Mouse (Mus musculus) lung, embryonic 15.5 days (tissue): ENCODE data around the gene Ldhd. TPM values are rescaled to one million over a fixed set of nuclear protein-coding genes. Genes with fewer than 3 reads are reported as not detected.

Experiments
- ATAC-seq: fragments of 200-750 bp; cut with Nextera tagmentation; 2 replicates; pipeline ENCODE4 v1.8.0; 2017; ENCODE audit warnings: moderate number of reproducible peaks, borderline replicate concordance; ENCODE audit not compliant: low FRiP score, low TSS enrichment; ENCODE audit errors: extremely low read depth
- H3K27ac ChIP-seq: fragments of 300-500 bp; sonication (generic); 2 replicates; pipeline ENCODE4 v1.5.1; 2015; ENCODE audit warnings: moderate library complexity, mild to moderate bottlenecking, inconsistent platforms
- H3K27me3 ChIP-seq: fragments of 300-500 bp; sonication (generic); 2 replicates; pipeline ENCODE4 v1.6.1; 2015; ENCODE audit warnings: inconsistent platforms
- H3K36me3 ChIP-seq: fragments of 300-500 bp; sonication (generic); 2 replicates; pipeline ENCODE4 v1.6.1; 2015; ENCODE audit warnings: inconsistent platforms
- H3K4me1 ChIP-seq: fragments of 300-500 bp; sonication (generic); 2 replicates; pipeline ENCODE4 v1.6.1; 2015; ENCODE audit warnings: inconsistent platforms
- H3K4me2 ChIP-seq: fragments of 300-500 bp; sonication (generic); 2 replicates; pipeline ENCODE4 v1.6.1; 2015; ENCODE audit warnings: inconsistent platforms, mild to moderate bottlenecking, moderate library complexity
- H3K4me3 ChIP-seq: fragments of 300-500 bp; sonication (generic); 2 replicates; pipeline ENCODE4 v1.5.1; 2015; ENCODE audit warnings: mild to moderate bottlenecking, inconsistent platforms
- H3K9ac ChIP-seq: fragments of 300-500 bp; sonication (generic); 2 replicates; pipeline ENCODE4 v1.6.1; 2015; ENCODE audit warnings: inconsistent platforms
- H3K9me3 ChIP-seq: fragments of 300-500 bp; sonication (generic); 2 replicates; pipeline ENCODE4 v1.6.1; 2016; ENCODE audit warnings: inconsistent platforms
- WGBS: fragments of 180-500 bp; shearing (Covaris S2); methylation state at CpG from one replicate; pipeline ENCODE4 v1.1.7; 2015; 5-methylcytosine and 5-hydroxymethylcytosine counted together
- polyA plus RNA-seq: library from polyadenylated mRNA; unstranded; fragments of >200 nt; fragmentation: Nextera tagmentation; extraction: Ambion mirVana; gene quantifications from 2 replicates; pipeline ENCODE4 v1.2.1, GENCODE M21; 2015

The Ldhd gene
- polyA plus RNA-seq, 1 experiment from 2014 or later: 0.54 TPM

- Histone ChIP-seq H3K9me3 (no peaks in the 10 kb centered on the region), H3K27me3 (no peaks in the 10 kb centered on the region), H3K27ac (no peak overlapping the region), H3K4me3 (no peak overlapping the region), H3K4me1 (0 out of 2 replicates have a peak, but pooled peaks cover 2% of the 10 kb centered on the region), H3K36me3 (peaks cover 10% of the 10 kb centered on the region), H3K4me2 (no peak overlapping the region), H3K9ac (no peak overlapping the region)
- 93% methylated on average over 7 of the region's 7 CpGs for WGBS
- ATAC-seq: no peak
These were observed 22.8 kb downstream of the Ldhd start for GRCm38 (mm10) chr8:111607414-111607813.

- Histone ChIP-seq H3K4me1 (0 out of 2 replicates have a peak, but pooled peaks cover 2% of the 10 kb centered on the region), H3K9me3 (no peaks in the 10 kb centered on the region), H3K4me2 (no peak overlapping the region), H3K9ac (no peak overlapping the region), H3K27ac (no peak overlapping the region), H3K27me3 (no peaks in the 10 kb centered on the region), H3K36me3 (peaks cover 10% of the 10 kb centered on the region), H3K4me3 (no peak overlapping the region)
- WGBS: 81% methylated on average over 9 of the region's 9 CpGs
- no peak for ATAC-seq
These were observed 23.2 kb downstream of the Ldhd start for GRCm38 (mm10) chr8:111606961-111607360.

GRCm38 (mm10) chr8:111604986-111605385 lies 25.2 kb downstream of the Ldhd start:
- ATAC-seq: no peak
- 90% methylated on average over 2 of the region's 2 CpGs for WGBS
- Histone ChIP-seq H3K9ac (no peak overlapping the region), H3K27me3 (no peaks in the 10 kb centered on the region), H3K27ac (no peak overlapping the region), H3K36me3 (0 out of 2 replicates have a peak, but pooled peaks cover 3% of the 10 kb centered on the region), H3K9me3 (no peaks in the 10 kb centered on the region), H3K4me1 (peaks cover 4% of the 10 kb centered on the region), H3K4me2 (no peak overlapping the region), H3K4me3 (no peak overlapping the region)

GRCm38 (mm10) chr8:111602050-111602449 lies 28.1 kb downstream of the Ldhd start:
- 97% methylated on average over 4 of the region's 4 CpGs for WGBS
- Histone ChIP-seq H3K27ac (no peak overlapping the region), H3K4me1 (peaks cover 28% of the 10 kb centered on the region), H3K4me3 (no peak overlapping the region), H3K9me3 (no peaks in the 10 kb centered on the region), H3K9ac (no peak overlapping the region), H3K36me3 (no peaks in the 10 kb centered on the region), H3K27me3 (no peaks in the 10 kb centered on the region), H3K4me2 (no peak overlapping the region)
- ATAC-seq: no peak

- Histone ChIP-seq H3K9me3 (no peaks in the 10 kb centered on the region), H3K4me2 (no peak overlapping the region), H3K27ac (0 out of 2 replicates have a peak overlapping the region, but pooled peaks have one; percentile 5), H3K4me3 (no peak overlapping the region), H3K4me1 (peaks cover 47% of the 10 kb centered on the region), H3K36me3 (no peaks in the 10 kb centered on the region), H3K9ac (no peak overlapping the region), H3K27me3 (no peaks in the 10 kb centered on the region)
- 72% methylated on average over 9 of the region's 9 CpGs for WGBS
- ATAC-seq: no peak
These were observed 30.3 kb downstream of the Ldhd start for GRCm38 (mm10) chr8:111599707-111600444.

- H3K4me3 ChIP-seq: no peak overlapping the region
- H3K27ac ChIP-seq: peak overlapping the region; percentile 90
- H3K36me3 ChIP-seq: no peaks in the 10 kb centered on the region
- H3K4me2 ChIP-seq: peak overlapping the region; percentile 41; the same call in 1 of the 2 replicates
- ATAC-seq: peak; percentile 80
- no peaks in the 10 kb centered on the region for H3K9me3 ChIP-seq
- peaks cover 69% of the 10 kb centered on the region for H3K4me1 ChIP-seq
- no peaks in the 10 kb centered on the region for H3K27me3 ChIP-seq
- no peak overlapping the region for H3K9ac ChIP-seq
- 5% methylated on average over 1 of the region's 1 CpGs for WGBS
These were observed 32.9 kb downstream of the Ldhd start for GRCm38 (mm10) chr8:111597310-111597709.

- peak overlapping the region; percentile 41; the same call in 1 of the 2 replicates for H3K4me2 ChIP-seq
- no peaks in the 10 kb centered on the region for H3K9me3 ChIP-seq
- 15% methylated on average over 3 of the region's 3 CpGs for WGBS
- no peaks in the 10 kb centered on the region for H3K27me3 ChIP-seq
- no peak for ATAC-seq
- H3K4me3 ChIP-seq: no peak overlapping the region
- peaks cover 69% of the 10 kb centered on the region for H3K4me1 ChIP-seq
- H3K27ac ChIP-seq: peak overlapping the region; percentile 90
- H3K9ac ChIP-seq: no peak overlapping the region
- no peaks in the 10 kb centered on the region for H3K36me3 ChIP-seq
These were observed 33.7 kb downstream of the Ldhd start for GRCm38 (mm10) chr8:111596485-111596821.

- Histone ChIP-seq H3K4me3 (no peak overlapping the region), H3K4me1 (peaks cover 69% of the 10 kb centered on the region), H3K4me2 (peak overlapping the region; percentile 41), H3K9ac (no peak overlapping the region), H3K27ac (peak overlapping the region; percentile 90), H3K27me3 (no peaks in the 10 kb centered on the region), H3K9me3 (no peaks in the 10 kb centered on the region), H3K36me3 (no peaks in the 10 kb centered on the region)
- WGBS: 45% methylated on average over 15 of the region's 15 CpGs
- peak; percentile 66 for ATAC-seq
These were observed 34.3 kb downstream of the Ldhd start for GRCm38 (mm10) chr8:111595712-111596484.

GRCm38 (mm10) chr8:111594951-111595350 lies 35.2 kb downstream of the Ldhd start:
- no peak for ATAC-seq
- H3K4me3 ChIP-seq: no peak overlapping the region
- H3K9me3 ChIP-seq: no peaks in the 10 kb centered on the region
- no peak overlapping the region for H3K9ac ChIP-seq
- H3K4me2 ChIP-seq: no peak overlapping the region
- no peaks in the 10 kb centered on the region for H3K36me3 ChIP-seq
- 86% methylated on average over 2 of the region's 2 CpGs for WGBS
- peaks cover 67% of the 10 kb centered on the region for H3K4me1 ChIP-seq
- no peaks in the 10 kb centered on the region for H3K27me3 ChIP-seq
- H3K27ac ChIP-seq: peak overlapping the region; percentile 90

GRCm38 (mm10) chr8:111594044-111594840 lies 35.9 kb downstream of the Ldhd start:
- ATAC-seq: no peak
- peaks cover 61% of the 10 kb centered on the region for H3K4me1 ChIP-seq
- no peak overlapping the region for H3K9ac ChIP-seq
- no peak overlapping the region for H3K4me2 ChIP-seq
- 53% methylated on average over 3 of the region's 3 CpGs for WGBS
- H3K27ac ChIP-seq: peak overlapping the region; percentile 90
- no peaks in the 10 kb centered on the region for H3K36me3 ChIP-seq
- no peak overlapping the region for H3K4me3 ChIP-seq
- no peaks in the 10 kb centered on the region for H3K9me3 ChIP-seq
- no peaks in the 10 kb centered on the region for H3K27me3 ChIP-seq

- WGBS: 77% methylated on average over 7 of the region's 7 CpGs
These were observed 37.7 kb downstream of the Ldhd start for GRCm38 (mm10) chr8:111592390-111592910.

More at GRCm38 (mm10) chr8:111592390-111592910, 37.7 kb downstream of the Ldhd start:
- no peaks in the 10 kb centered on the region for H3K36me3 ChIP-seq
- H3K27me3 ChIP-seq: no peaks in the 10 kb centered on the region
- no peak overlapping the region for H3K4me2 ChIP-seq
- H3K4me1 ChIP-seq: peaks cover 48% of the 10 kb centered on the region
- H3K27ac ChIP-seq: no peak overlapping the region
- no peak for ATAC-seq
- no peak overlapping the region for H3K9ac ChIP-seq
- no peaks in the 10 kb centered on the region for H3K9me3 ChIP-seq
- no peak overlapping the region for H3K4me3 ChIP-seq
